Mouse (Mus musculus): ENCODE results near the gene Npb. TPM values are rescaled to one million over a fixed set of nuclear protein-coding genes. Genes with fewer than 3 reads are reported as not detected.
A peak's percentile ranks its signal among the peaks of the same experiment; 100 is the strongest.

The Npb gene
- total and polyA plus RNA-seq, 2 experiments from 2014 or later, result 0.78 to 1.8 TPM

- Histone ChIP-seq H3K4me2 (ENCODE audit: low read depth, low read length) (no peak overlapping the region), H3K4me3 (ENCODE audit: low read length) (no peak overlapping the region), H3K9ac (replicated peaks; ENCODE audit: low read length) (no peak overlapping the region), H3K9me3 (ENCODE audit: low read length) (no peaks in the 10 kb centered on the region), H3K27me3 (ENCODE audit: insufficient read depth, low read length) (no peaks in the 10 kb centered on the region), H3K4me1 (ENCODE audit: insufficient read depth, low read length) (peaks cover 8% of the 10 kb centered on the region; the same call in 1 of the 2 replicates), H3K27ac (no peak overlapping the region), H3K36me3 (ENCODE audit: insufficient read depth, low read length) (peaks cover 31% of the 10 kb centered on the region)
- 89% methylated on average over 2 of the region's 2 CpGs for WGBS
- TF ChIP-seq CTCF (IDR thresholded peaks at IDR 0.05; ENCODE audit: low read depth), result no peak
- ATAC-seq, result no peak
- no peak for DNase-seq (ENCODE audit: low spot score)
These were observed 4.7 kb upstream of the Npb start for GRCm38 (mm10) chr11:120603545-120603944.

- H3K9ac ChIP-seq (replicated peaks; ENCODE audit: low read length), result no peak overlapping the region
- H3K36me3 ChIP-seq (ENCODE audit: insufficient read depth, low read length), result peaks cover 29% of the 10 kb centered on the region
- no peak overlapping the region for H3K4me2 ChIP-seq (ENCODE audit: low read depth, low read length)
- H3K9me3 ChIP-seq (ENCODE audit: low read length), result no peaks in the 10 kb centered on the region
- H3K27ac ChIP-seq, result no peak overlapping the region
- WGBS, result 85% methylated on average over 7 of the region's 7 CpGs
- no peaks in the 10 kb centered on the region for H3K27me3 ChIP-seq (ENCODE audit: insufficient read depth, low read length)
- DNase-seq (ENCODE audit: low spot score) (no peak), ATAC-seq (no peak)
- TF ChIP-seq CTCF (IDR thresholded peaks at IDR 0.05; ENCODE audit: low read depth), result no peak
- H3K4me1 ChIP-seq (ENCODE audit: insufficient read depth, low read length), result 0 out of 2 replicates have a peak, but pooled peaks cover 6% of the 10 kb centered on the region
- no peak overlapping the region for H3K4me3 ChIP-seq (ENCODE audit: low read length)
These were observed 2.6 kb upstream of the Npb start for GRCm38 (mm10) chr11:120605667-120606066.

GRCm38 (mm10) chr11:120606764-120607163 is 1.5 kb upstream of the Npb start:
- peaks cover 33% of the 10 kb centered on the region for H3K36me3 ChIP-seq (ENCODE audit: insufficient read depth, low read length)
- TF ChIP-seq CTCF (IDR thresholded peaks at IDR 0.05; ENCODE audit: low read depth), result no peak
- 0 out of 2 replicates have a peak, but pooled peaks cover 6% of the 10 kb centered on the region for H3K4me1 ChIP-seq (ENCODE audit: insufficient read depth, low read length)
- 74% methylated on average over 4 of the region's 4 CpGs for WGBS
- DNase-seq (ENCODE audit: low spot score), result no peak
- no peaks in the 10 kb centered on the region for H3K27me3 ChIP-seq (ENCODE audit: insufficient read depth, low read length)
- no peak for ATAC-seq
- no peak overlapping the region for H3K4me3 ChIP-seq (ENCODE audit: low read length)
- no peak overlapping the region for H3K27ac ChIP-seq
- H3K9me3 ChIP-seq (ENCODE audit: low read length), result no peaks in the 10 kb centered on the region
- no peak overlapping the region for H3K4me2 ChIP-seq (ENCODE audit: low read depth, low read length)
- no peak overlapping the region for H3K9ac ChIP-seq (replicated peaks; ENCODE audit: low read length)

GRCm38 (mm10) chr11:120609250-120609649 is 973 bp downstream of the Npb start:
- no peak overlapping the region for H3K4me2 ChIP-seq (ENCODE audit: low read depth, low read length)
- no peak for TF ChIP-seq CTCF (IDR thresholded peaks at IDR 0.05; ENCODE audit: low read depth)
- 31% methylated on average over 8 of the region's 8 CpGs for WGBS
- ATAC-seq, result no peak
- no peaks in the 10 kb centered on the region for H3K27me3 ChIP-seq (ENCODE audit: insufficient read depth, low read length)
- 0 out of 2 replicates have a peak, but pooled peaks cover 6% of the 10 kb centered on the region for H3K4me1 ChIP-seq (ENCODE audit: insufficient read depth, low read length)
- 0 out of 2 replicates have a peak overlapping the region, but pooled peaks have one; percentile 9 for H3K9ac ChIP-seq (replicated peaks; ENCODE audit: low read length)
- H3K27ac ChIP-seq, result no peak overlapping the region
- no peak for DNase-seq (ENCODE audit: low spot score)
- no peaks in the 10 kb centered on the region for H3K9me3 ChIP-seq (ENCODE audit: low read length)
- no peak overlapping the region for H3K4me3 ChIP-seq (ENCODE audit: low read length)
- H3K36me3 ChIP-seq (ENCODE audit: insufficient read depth, low read length), result peaks cover 30% of the 10 kb centered on the region

GRCm38 (mm10) chr11:120610477-120611046 is 2.3 kb downstream of the Npb start:
- TF ChIP-seq CTCF (IDR thresholded peaks at IDR 0.05; ENCODE audit: low read depth), result no peak
- 79% methylated on average over 9 of the region's 9 CpGs for WGBS
- 0 out of 2 replicates have a peak, but pooled peaks cover 6% of the 10 kb centered on the region for H3K4me1 ChIP-seq (ENCODE audit: insufficient read depth, low read length)
- no peak overlapping the region for H3K4me3 ChIP-seq (ENCODE audit: low read length)
- peaks cover 20% of the 10 kb centered on the region for H3K36me3 ChIP-seq (ENCODE audit: insufficient read depth, low read length)
- no peaks in the 10 kb centered on the region for H3K27me3 ChIP-seq (ENCODE audit: insufficient read depth, low read length)
- no peak for ATAC-seq
- no peaks in the 10 kb centered on the region for H3K9me3 ChIP-seq (ENCODE audit: low read length)
- no peak for DNase-seq (ENCODE audit: low spot score)
- H3K27ac ChIP-seq, result no peak overlapping the region
- no peak overlapping the region for H3K4me2 ChIP-seq (ENCODE audit: low read depth, low read length)
- no peak overlapping the region for H3K9ac ChIP-seq (replicated peaks; ENCODE audit: low read length)

- H3K27me3 ChIP-seq (ENCODE audit: insufficient read depth, low read length), result no peaks in the 10 kb centered on the region
- no peak overlapping the region for H3K9ac ChIP-seq (replicated peaks; ENCODE audit: low read length)
- H3K4me3 ChIP-seq (ENCODE audit: low read length), result no peak overlapping the region
- peaks cover 13% of the 10 kb centered on the region; the same call in 1 of the 2 replicates for H3K4me1 ChIP-seq (ENCODE audit: insufficient read depth, low read length)
- no peaks in the 10 kb centered on the region for H3K9me3 ChIP-seq (ENCODE audit: low read length)
- ATAC-seq (peak; percentile 53), DNase-seq (ENCODE audit: low spot score) (peak; percentile 85)
- TF ChIP-seq CTCF (IDR thresholded peaks at IDR 0.05; ENCODE audit: low read depth), result peak; percentile 93
- WGBS, result 42% methylated on average over 6 of the region's 6 CpGs
- peaks cover 17% of the 10 kb centered on the region for H3K36me3 ChIP-seq (ENCODE audit: insufficient read depth, low read length)
- no peak overlapping the region for H3K4me2 ChIP-seq (ENCODE audit: low read depth, low read length)
- no peak overlapping the region for H3K27ac ChIP-seq
These were observed 4.5 kb downstream of the Npb start for GRCm38 (mm10) chr11:120612763-120613162.

GRCm38 (mm10) chr11:120613481-120613972 is 5.2 kb downstream of the Npb start:
- Histone ChIP-seq H3K27me3 (ENCODE audit: insufficient read depth, low read length) (no peaks in the 10 kb centered on the region), H3K27ac (no peak overlapping the region), H3K9ac (replicated peaks; ENCODE audit: low read length) (no peak overlapping the region), H3K4me2 (ENCODE audit: low read depth, low read length) (no peak overlapping the region), H3K36me3 (ENCODE audit: insufficient read depth, low read length) (peaks cover 19% of the 10 kb centered on the region), H3K4me1 (ENCODE audit: insufficient read depth, low read length) (peaks cover 10% of the 10 kb centered on the region; the same call in 1 of the 2 replicates), H3K4me3 (ENCODE audit: low read length) (no peak overlapping the region), H3K9me3 (ENCODE audit: low read length) (no peaks in the 10 kb centered on the region)
- no peak for TF ChIP-seq CTCF (IDR thresholded peaks at IDR 0.05; ENCODE audit: low read depth)
- WGBS, result 88% methylated on average over 10 of the region's 10 CpGs
- no peak for ATAC-seq
- no peak for DNase-seq (ENCODE audit: low spot score)

Data from hindbrain, postnatal 0 days (tissue).